Mouse (Mus musculus): ENCODE measurements around the gene Ankfn1. TPM values are rescaled to one million over a fixed set of nuclear protein-coding genes. Genes with fewer than 3 reads are reported as not detected.

The Ankfn1 gene
- polyA plus RNA-seq, 1 experiment, result not detected

- TF ChIP-seq CTCF (IDR thresholded peaks at IDR 0.05; ENCODE audit: low read depth, low read length) (no peak), POLR2A (IDR thresholded peaks at IDR 0.05; ENCODE audit: borderline replicate concordance, low read depth, low read length) (no peak)
- H3K4me1 ChIP-seq (ENCODE audit: control insufficient read depth, insufficient read depth, low read length), result no peaks in the 10 kb centered on the region
- no peak overlapping the region for H3K4me3 ChIP-seq (ENCODE audit: insufficient read depth, low read length)
- no peak overlapping the region for H3K27ac ChIP-seq (ENCODE audit: insufficient read depth, low read depth, low read length)
These were observed 4.5 kb downstream of the Ankfn1 start for GRCm38 (mm10) chr11:89772941-89773340.

DNA sequence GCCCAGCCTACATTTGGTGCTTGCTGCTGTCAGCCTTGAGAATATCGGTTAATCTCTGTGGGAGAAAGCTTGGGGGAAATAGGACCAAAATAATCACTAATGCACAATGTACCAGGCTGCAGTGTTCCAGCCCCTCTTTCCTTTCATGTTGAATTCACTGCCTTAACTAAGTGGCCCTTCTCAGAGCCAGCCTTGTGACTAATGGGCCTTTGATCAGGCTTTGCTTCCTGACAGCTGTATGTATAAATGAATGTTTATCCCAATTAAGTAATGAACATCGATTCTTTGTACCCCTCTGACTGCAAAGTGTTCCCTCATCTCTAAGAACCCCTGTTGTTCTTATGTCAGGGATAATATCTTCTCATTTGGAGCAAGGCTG lies 11.7 kb downstream of the Ankfn1 start:
- Histone ChIP-seq H3K4me3 (ENCODE audit: insufficient read depth, low read length) (no peak overlapping the region), H3K4me1 (ENCODE audit: control insufficient read depth, insufficient read depth, low read length) (no peaks in the 10 kb centered on the region), H3K27ac (ENCODE audit: insufficient read depth, low read depth, low read length) (no peak overlapping the region)
- TF ChIP-seq CTCF (IDR thresholded peaks at IDR 0.05; ENCODE audit: low read depth, low read length) (no peak), POLR2A (IDR thresholded peaks at IDR 0.05; ENCODE audit: borderline replicate concordance, low read depth, low read length) (no peak)

- H3K4me3 ChIP-seq (ENCODE audit: insufficient read depth, low read length), result no peak overlapping the region
- H3K27ac ChIP-seq (ENCODE audit: insufficient read depth, low read depth, low read length), result no peak overlapping the region
- no peak for TF ChIP-seq CTCF (IDR thresholded peaks at IDR 0.05; ENCODE audit: low read depth, low read length)
- no peak for TF ChIP-seq POLR2A (IDR thresholded peaks at IDR 0.05; ENCODE audit: borderline replicate concordance, low read depth, low read length)
- no peaks in the 10 kb centered on the region for H3K4me1 ChIP-seq (ENCODE audit: control insufficient read depth, insufficient read depth, low read length)
These were observed 12.3 kb downstream of the Ankfn1 start for GRCm38 (mm10) chr11:89765014-89765769.

DNA sequence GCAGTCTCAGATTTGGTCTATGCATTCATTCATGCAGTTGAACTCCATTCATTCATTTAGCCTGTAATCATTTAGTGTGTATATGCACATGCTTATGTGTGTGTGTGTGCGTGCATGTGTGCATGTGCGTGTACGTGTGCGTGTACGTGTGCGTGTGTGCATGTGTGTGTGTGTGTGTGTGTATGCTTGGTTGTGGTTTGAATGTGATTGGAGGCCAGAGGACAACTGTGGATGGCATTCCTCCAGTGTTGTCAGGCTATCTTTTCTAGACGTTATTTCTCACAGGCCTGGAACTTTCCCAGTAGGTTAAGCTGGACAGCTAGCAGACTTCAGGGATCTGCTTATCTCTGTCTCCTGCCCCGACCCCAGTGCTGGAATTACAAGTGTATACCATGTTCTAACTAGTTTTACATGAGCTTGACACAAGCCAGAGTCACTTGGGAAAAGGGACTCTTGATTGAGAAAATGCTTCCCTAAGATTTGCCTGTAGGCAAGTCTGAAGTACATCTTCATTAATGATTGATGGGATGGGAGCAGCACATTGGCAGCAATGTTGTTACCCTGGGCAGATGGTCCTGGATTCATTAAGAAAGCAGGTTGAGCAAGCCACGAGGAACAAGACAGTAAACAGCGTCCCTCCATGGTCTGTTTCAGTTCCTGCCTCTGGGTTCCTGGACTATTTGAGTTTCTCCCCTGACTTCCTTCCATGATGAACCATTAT lies 43.3 kb downstream of the Ankfn1 start:
- no peak overlapping the region for H3K4me3 ChIP-seq (ENCODE audit: insufficient read depth, low read length)
- no peak overlapping the region for H3K27ac ChIP-seq (ENCODE audit: insufficient read depth, low read depth, low read length)
- TF ChIP-seq CTCF (IDR thresholded peaks at IDR 0.05; ENCODE audit: low read depth, low read length), result no peak
- TF ChIP-seq POLR2A (IDR thresholded peaks at IDR 0.05; ENCODE audit: borderline replicate concordance, low read depth, low read length), result no peak
- H3K4me1 ChIP-seq (ENCODE audit: control insufficient read depth, insufficient read depth, low read length), result no peaks in the 10 kb centered on the region

DNA sequence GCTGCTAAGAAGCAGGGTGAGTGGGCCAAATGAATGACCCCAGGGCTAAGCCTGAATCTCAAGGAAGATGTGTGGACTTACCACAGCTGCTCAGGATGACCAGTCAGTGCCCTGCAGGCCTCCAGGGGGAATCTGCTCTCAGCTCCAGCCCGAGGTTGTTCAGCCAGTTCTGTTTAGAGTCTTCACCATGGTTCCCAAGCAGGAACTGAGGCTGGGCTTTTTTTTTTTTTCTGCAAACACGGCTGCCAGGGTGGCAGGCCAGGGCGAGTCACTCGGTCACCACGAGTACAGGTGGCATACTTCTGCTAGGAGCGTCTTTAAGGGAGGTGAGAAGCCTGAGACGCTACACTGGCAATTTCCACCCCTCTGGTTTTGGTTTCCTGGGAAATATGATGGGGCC lies 43.9 kb downstream of the Ankfn1 start:
- Histone ChIP-seq H3K4me1 (ENCODE audit: control insufficient read depth, insufficient read depth, low read length) (no peaks in the 10 kb centered on the region), H3K27ac (ENCODE audit: insufficient read depth, low read depth, low read length) (no peak overlapping the region), H3K4me3 (ENCODE audit: insufficient read depth, low read length) (no peak overlapping the region)
- no peak for TF ChIP-seq CTCF (IDR thresholded peaks at IDR 0.05; ENCODE audit: low read depth, low read length)
- no peak for TF ChIP-seq POLR2A (IDR thresholded peaks at IDR 0.05; ENCODE audit: borderline replicate concordance, low read depth, low read length)

DNA sequence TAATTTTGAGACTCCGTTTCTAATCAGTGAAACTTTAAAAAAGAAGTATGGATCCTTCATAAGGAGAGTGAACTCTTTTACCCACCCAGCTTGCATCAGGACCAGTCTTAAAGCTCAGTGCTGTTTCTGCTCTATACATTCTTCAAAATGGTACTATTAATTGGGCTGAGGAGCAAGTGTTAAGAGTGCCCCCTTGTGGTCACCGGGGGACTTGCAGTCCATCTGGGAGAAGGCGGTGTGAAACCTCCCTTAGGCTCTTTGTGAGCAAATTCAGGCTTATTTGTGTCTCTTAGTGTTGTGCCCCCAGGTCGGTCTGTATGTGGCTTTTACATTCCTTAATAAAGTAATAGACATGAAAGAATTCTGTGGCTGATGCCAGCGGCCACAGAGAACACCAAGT lies 56.6 kb downstream of the Ankfn1 start:
- no peak overlapping the region for H3K27ac ChIP-seq (ENCODE audit: insufficient read depth, low read depth, low read length)
- TF ChIP-seq POLR2A (IDR thresholded peaks at IDR 0.05; ENCODE audit: borderline replicate concordance, low read depth, low read length) (no peak), CTCF (IDR thresholded peaks at IDR 0.05; ENCODE audit: low read depth, low read length) (peak; percentile 69)
- no peaks in the 10 kb centered on the region for H3K4me1 ChIP-seq (ENCODE audit: control insufficient read depth, insufficient read depth, low read length)
- no peak overlapping the region for H3K4me3 ChIP-seq (ENCODE audit: insufficient read depth, low read length)

- TF ChIP-seq POLR2A (IDR thresholded peaks at IDR 0.05; ENCODE audit: borderline replicate concordance, low read depth, low read length) (no peak), CTCF (IDR thresholded peaks at IDR 0.05; ENCODE audit: low read depth, low read length) (no peak)
- Histone ChIP-seq H3K27ac (ENCODE audit: insufficient read depth, low read depth, low read length) (no peak overlapping the region), H3K4me1 (ENCODE audit: control insufficient read depth, insufficient read depth, low read length) (no peaks in the 10 kb centered on the region), H3K4me3 (ENCODE audit: insufficient read depth, low read length) (no peak overlapping the region)
These were observed 58.9 kb downstream of the Ankfn1 start for GRCm38 (mm10) chr11:89718491-89718982.

GRCm38 (mm10) chr11:89716351-89716750 lies 61.1 kb downstream of the Ankfn1 start:
- H3K27ac ChIP-seq (ENCODE audit: insufficient read depth, low read depth, low read length), result no peak overlapping the region
- H3K4me1 ChIP-seq (ENCODE audit: control insufficient read depth, insufficient read depth, low read length), result no peaks in the 10 kb centered on the region
- TF ChIP-seq POLR2A (IDR thresholded peaks at IDR 0.05; ENCODE audit: borderline replicate concordance, low read depth, low read length), result no peak
- TF ChIP-seq CTCF (IDR thresholded peaks at IDR 0.05; ENCODE audit: low read depth, low read length), result no peak
- no peak overlapping the region for H3K4me3 ChIP-seq (ENCODE audit: insufficient read depth, low read length)

DNA sequence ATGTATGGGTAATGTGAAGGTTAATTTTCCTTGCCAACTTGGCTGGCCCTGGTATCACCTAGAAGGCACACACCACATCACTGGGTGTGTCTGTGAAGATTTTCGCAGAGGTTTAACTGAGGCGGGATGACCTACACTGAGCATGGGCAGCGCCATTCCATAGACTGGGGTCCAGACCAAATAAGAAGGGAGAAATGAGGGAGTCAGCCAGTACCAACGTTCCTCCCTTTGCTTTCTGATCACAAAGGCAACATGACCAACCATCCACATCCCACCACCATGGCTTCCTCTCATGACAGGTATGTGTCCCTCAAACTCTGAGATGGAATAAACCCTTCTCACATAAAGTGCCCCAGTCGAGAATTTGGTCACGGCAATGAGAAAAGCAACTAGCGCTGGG lies 68.9 kb downstream of the Ankfn1 start:
- Histone ChIP-seq H3K4me3 (ENCODE audit: insufficient read depth, low read length) (no peak overlapping the region), H3K4me1 (ENCODE audit: control insufficient read depth, insufficient read depth, low read length) (no peaks in the 10 kb centered on the region), H3K27ac (ENCODE audit: insufficient read depth, low read depth, low read length) (no peak overlapping the region)
- no peak for TF ChIP-seq CTCF (IDR thresholded peaks at IDR 0.05; ENCODE audit: low read depth, low read length)
- TF ChIP-seq POLR2A (IDR thresholded peaks at IDR 0.05; ENCODE audit: borderline replicate concordance, low read depth, low read length), result no peak

Data from bone marrow macrophage, adult 2 months (primary cell).